Mouse (Mus musculus) layer of hippocampus, postnatal 36 days (tissue): ENCODE measurements around the gene H2afb3. TPM values are rescaled to one million over a fixed set of nuclear protein-coding genes. Genes with fewer than 3 reads are reported as not detected.
"Not testable (repeated sequence)": the region's sequence is repeated elsewhere in the genome, so short reads cannot be mapped to it uniquely, and the experiment has no call there.

Experiments used
- DNase-seq, 2 experiments: peaks; one replicate each; pipeline ENCODE4 v3.0.0; 2022
- total RNA-seq, 2 experiments: library from RNA; stranded (reverse); gene quantifications; 2 replicates each; pipeline ENCODE4 v1.2.3; 2021

The H2afb3 gene
- total RNA-seq = not detected

- not testable (repeated sequence) for DNase-seq
Measured at GRCm38 (mm10) chrX:120312995-120313394, at the start of gene H2afb3. H2afb3 (minus strand) TSS chrX:120313095.

GRCm38 (mm10) chrX:120301469-120302175, 11.3 kb downstream of the H2afb3 start:
- no peak for DNase-seq

GRCm38 (mm10) chrX:120292832-120293750, 19.8 kb downstream of the H2afb3 start:
- DNase-seq = peak; percentile 24

GRCm38 (mm10) chrX:120291696-120292095, 21.2 kb downstream of the H2afb3 start:
- DNase-seq = peak in 1 of 2 experiments; percentile 9

DNA sequence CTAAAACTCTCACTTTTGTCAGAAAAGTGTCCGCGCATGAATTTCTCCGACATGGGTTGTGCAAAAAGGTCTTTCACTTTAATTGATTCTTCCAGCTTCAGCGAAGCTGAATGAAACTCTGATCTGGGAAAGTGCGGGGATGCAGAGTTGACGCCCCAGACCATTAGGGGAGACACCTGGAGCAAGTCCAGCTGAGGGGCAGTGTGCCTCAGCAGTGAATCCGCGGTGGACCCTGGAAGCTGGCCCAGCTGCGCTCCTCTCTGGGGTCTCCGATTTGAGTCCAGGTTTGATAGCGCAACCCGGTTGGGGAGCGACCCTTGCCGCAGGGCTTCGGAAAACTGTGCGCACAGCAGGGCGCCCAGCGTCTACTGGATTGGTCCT, 22.0 kb downstream of the H2afb3 start:
- no peak for DNase-seq

DNA sequence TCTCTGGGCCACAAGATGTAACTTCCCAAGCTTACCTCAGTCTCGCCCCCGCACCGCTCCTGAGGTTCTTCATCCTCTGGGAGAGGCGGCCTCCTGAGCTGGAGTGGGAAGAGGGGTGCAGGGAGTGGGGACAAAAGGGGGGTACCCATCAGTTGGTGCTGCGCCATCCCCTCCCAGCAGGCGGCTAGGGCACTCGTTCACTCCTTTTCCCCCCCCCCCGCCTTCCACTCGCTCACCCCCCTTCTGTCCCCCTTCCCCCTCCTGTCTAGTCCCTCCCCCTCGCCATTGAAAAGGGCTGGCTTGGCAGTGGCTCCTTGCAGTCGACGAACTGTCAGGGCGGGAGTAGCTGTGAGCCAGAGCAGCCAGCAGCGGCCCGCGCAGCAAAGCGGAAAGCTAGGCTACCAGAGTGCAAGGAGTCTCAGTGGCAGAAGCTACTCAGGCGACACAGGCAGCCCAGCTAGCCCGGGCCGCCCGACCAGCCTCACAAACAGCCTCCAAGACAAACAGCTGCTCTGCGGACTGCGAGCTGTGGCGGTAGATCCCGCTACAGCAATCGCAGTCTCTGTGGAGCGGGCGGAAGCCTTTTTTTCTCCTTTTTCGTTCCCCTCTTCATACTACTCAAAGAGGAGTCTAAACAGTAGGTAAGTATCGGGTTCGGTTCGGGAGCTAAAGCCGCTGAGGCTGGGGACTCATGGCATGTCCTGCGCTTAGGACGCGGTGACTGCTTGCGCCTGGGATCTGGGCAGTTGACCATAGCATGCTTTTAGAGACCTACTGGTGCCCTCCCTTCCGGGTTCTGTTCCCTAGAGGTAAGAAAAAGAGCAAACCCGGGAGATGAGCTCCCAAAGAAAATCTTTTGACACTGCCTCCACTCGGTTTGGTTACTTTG, 22.6 kb downstream of the H2afb3 start, which contains the start of gene Pcdh11x:
Gene Pcdh11x (plus strand): TSS at position 249 of the 889 bp plus-strand sequence.
- DNase-seq = peak; percentile 43 to 51

DNA sequence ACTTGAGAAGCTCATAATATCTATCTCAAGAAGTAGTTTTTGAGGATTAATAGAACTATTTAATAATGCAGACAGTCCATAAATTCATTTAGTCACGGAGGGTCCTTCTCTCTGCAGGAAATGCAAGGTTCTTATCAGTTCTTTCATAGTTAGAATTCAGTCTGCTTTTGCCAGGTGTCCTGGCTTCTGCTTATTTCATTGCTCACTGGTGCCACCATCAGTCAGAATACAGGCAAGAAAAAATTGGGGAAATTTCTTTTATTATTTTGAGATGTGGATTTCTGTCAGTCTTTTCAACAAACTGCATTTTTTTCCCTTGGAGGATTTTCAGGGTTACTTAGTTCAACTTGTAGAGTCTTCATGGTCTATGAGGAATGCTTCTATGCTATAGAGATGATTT, 25.4 kb downstream of the H2afb3 start:
- DNase-seq = no peak

GRCm38 (mm10) chrX:120285522-120285921, 27.4 kb downstream of the H2afb3 start:
- no peak for DNase-seq

Other genes with a start within 250 kb of the H2afb3 start
- 1 to 10 TPM; 7.0 to 7.9 TPM for gene Pcdh11x, start 22.8 kb downstream of the H2afb3 start, total RNA-seq